Mouse (Mus musculus) colon, adult 2 months (tissue): Measurements from ENCODE around the gene Ociad2. TPM values are rescaled to one million over a fixed set of nuclear protein-coding genes. Genes with fewer than 3 reads are reported as not detected.

Experiments used
- polyA plus RNA-seq: library from polyadenylated mRNA; depleted of rRNA; stranded (reverse); fragments of >200 nt; gene quantifications from 2 replicates; pipeline ENCODE4 v1.2.3, GENCODE M21; 2012; rRNA removed

Gene Ociad2
- 12.2 and 13.3 TPM in 2 replicates for polyA plus RNA-seq

DNA sequence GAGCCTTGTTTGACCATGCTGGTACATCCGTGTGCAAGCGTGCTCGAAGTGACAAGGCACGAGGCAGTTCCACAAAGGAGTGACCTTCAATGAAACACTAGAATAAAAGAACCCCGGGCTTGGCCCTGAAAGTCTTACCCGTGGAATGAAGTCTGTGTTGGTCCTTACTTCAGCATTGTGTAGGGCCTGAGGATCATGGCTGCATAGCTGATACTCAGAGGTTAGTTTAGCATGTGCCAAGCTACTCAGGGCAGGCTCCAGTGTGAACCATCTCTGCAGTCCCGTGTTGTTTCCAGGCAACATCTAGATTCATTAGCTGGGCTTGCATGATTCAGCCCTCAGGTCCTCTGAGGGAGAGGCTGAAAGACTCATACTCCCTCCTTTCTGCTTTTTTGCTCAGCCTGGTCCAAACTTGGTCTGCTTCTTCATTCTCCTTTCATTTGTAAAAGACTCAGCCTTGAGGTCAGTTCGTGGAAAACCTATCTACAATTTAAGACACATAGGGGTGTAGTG is at the start of gene Ociad2:
TSS of gene Ociad2 (minus strand) at position 306 of the 513 bp plus-strand sequence.

DNA sequence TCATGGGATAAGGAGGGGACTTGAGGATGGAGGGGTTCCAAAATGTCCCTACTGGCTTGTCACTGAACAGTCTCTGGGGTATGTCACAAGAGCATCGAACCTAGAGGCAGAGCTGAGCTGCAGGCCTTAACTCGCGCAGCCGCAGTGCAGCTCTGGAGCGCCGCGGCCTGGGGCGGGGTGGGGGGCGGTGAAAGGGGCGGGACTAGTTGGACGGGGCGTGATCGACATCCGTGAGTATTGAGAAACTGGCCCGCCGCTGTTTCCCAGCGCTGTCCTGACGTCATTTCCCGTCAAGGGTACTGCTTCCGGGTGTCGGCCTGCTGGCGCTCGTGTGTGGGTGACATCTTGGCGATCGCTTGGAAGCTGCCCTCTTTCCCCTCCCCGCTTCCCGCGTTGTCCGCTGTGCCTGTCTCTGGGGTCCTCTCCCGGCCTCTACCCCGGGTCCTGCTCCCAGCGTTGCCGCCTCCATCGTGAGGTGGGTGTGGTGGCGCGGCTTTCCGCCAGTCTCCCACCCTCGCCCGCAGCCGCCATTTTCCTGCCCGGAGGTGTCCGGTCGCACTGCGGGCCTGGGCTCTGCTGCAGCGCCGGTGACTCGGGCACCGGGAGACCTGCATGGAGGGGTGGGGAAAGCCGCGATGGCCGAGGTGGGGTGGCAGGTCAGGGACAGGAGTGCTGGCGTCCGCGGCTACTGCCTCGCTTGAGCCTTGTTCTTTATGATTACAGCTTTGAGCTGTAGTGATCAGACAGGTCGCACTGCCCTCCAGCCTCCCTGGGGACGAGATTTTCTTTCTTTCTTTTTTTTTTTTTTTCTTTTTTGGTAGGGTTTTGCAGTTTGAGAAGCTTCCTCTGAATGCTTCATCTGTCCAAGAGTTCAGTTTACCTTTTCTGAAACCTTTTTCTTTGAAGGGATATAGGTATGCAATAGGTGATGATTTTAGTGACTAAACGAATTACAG is 48.0 kb downstream of the Ociad2 start, which contains the start of gene Ociad1:
TSS of gene Ociad1 (plus strand) at position 283 of the 956 bp plus-strand sequence.

Other genes starting within 250 kb of the Ociad2 start
- 158 and 166 TPM in 2 replicates for gene Fryl, start 84.4 kb downstream of the Ociad2 start, polyA plus RNA-seq
- gene Ociad1, start 48.2 kb downstream of the Ociad2 start, polyA plus RNA-seq, result 40.6 and 47.0 TPM in 2 replicates
- 8.3 and 9.5 TPM in 2 replicates for gene Cwh43, start 65.0 kb upstream of the Ociad2 start, polyA plus RNA-seq
- 2.3 and 2.7 TPM in 2 replicates for gene Dcun1d4, start 140.0 kb upstream of the Ociad2 start, polyA plus RNA-seq